Comparison of ENCODE assay signal across 8 mouse cellular contexts in the genomic region with DNA sequence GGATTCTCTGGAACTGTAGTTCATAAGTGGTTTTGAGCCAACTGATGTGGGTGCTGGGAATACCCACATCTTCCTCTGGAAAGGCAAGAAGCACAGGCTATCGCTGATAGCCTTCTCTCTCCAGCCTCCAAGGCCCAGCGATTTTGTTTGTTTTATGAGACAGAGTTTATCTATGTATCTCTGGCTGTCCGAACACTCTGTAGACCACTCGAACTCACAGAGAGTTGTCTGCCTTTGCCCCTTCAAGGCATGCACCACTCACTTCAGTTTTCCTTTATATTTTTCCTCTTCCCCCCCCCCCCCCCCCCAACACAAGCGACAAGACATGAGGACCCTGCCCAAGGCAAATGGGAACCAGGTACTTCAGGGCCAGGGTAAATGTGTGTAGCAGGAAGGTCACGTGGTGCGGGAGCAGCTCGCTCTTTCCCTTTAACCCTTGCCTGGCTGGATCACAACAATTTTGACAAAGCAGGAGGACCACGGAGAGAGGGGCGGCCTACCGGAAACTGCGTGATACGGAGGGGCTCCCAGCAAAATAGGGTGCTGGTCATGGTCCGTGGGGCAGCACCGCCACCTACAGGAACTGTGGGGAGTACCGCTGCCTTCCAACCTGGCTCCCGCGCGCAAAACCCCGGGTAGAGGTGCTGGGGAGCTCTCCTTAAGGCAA. TPM values are rescaled to one million over a fixed set of nuclear protein-coding genes. Genes with fewer than 3 reads are reported as not detected.
DNase-seq lines count a peak whose midpoint lies in the region; ATAC-seq and TF ChIP-seq lines count a peak whose summit lies in the region.

No protein-coding gene starts in this region.

- H3K4me2 ChIP-seq in forebrain, embryonic 15.5 days (replicated peaks): peak overlapping the region; percentile 67
- H3K4me2 ChIP-seq in neural tube, embryonic 15.5 days: peak overlapping the region; percentile 60

- H3K9ac ChIP-seq in forebrain, embryonic 15.5 days (replicated peaks): peak overlapping the region; percentile 56
- H3K9ac ChIP-seq in neural tube, embryonic 15.5 days (replicated peaks): peak overlapping the region; percentile 46

- H3K4me3 ChIP-seq in forebrain, embryonic 15.5 days: peak overlapping the region; percentile 42
- H3K4me3 ChIP-seq in lung, adult 2 months (replicated peaks; ENCODE audit: extremely low read depth, low read depth, low read length): peak overlapping the region; percentile 65
- H3K4me3 ChIP-seq in neural tube, embryonic 15.5 days (replicated peaks): peak overlapping the region; percentile 40

- no peaks in the 10 kb centered on the region for H3K27me3 ChIP-seq in forebrain, embryonic 15.5 days
- no peaks in the 10 kb centered on the region for H3K27me3 ChIP-seq in neural tube, embryonic 15.5 days (replicated peaks)

- TF ChIP-seq CTCF in lung, adult 2 months (IDR thresholded peaks at IDR 0.05; ENCODE audit: insufficient read depth, low read length): peak; percentile 65

- H3K27ac ChIP-seq in forebrain, embryonic 15.5 days (replicated peaks): peak overlapping the region; percentile 80
- peak overlapping the region; percentile 67 for H3K27ac ChIP-seq in neural tube, embryonic 15.5 days (replicated peaks)

- peak; percentile 97 for ATAC-seq in forebrain, embryonic 15.5 days (replicated peaks)
- ATAC-seq in neural tube, embryonic 15.5 days (ENCODE audit: low FRiP score): peak; percentile 95

- intact Hi-C loops in heart, postnatal 36 days (cut with DNase I): loop anchor here (5.0 kb wide), 2 partner anchors 155 to 265 kb away; a partner anchor contains a TSS

- 7% methylated on average over 20 of the region's 20 CpGs for WGBS in forebrain, embryonic 15.5 days
- WGBS in lung, adult 2 months: 3% methylated on average over 20 of the region's 20 CpGs
- 6% methylated on average over 20 of the region's 20 CpGs for WGBS in neural tube, embryonic 15.5 days

- peak; percentile 94 for DNase-seq in ES-CJ7 (ENCODE audit: low read depth, low spot score)
- peak; percentile 69 for DNase-seq in cerebellum, adult 11 months
- peak; percentile 65 to 67 for DNase-seq in heart, postnatal 36 days
- peak; percentile 30 to 70 for DNase-seq in layer of hippocampus, adult 18-20 months (ENCODE audit: low spot score in 2 of 2)
- DNase-seq in lung, adult 2 months: peak; percentile 68
- DNase-seq in thymus, adult 18-20 months: peak; percentile 64 to 73

- H3K4me1 ChIP-seq in forebrain, embryonic 15.5 days: peaks cover 5% of the 10 kb centered on the region
- peaks cover 7% of the 10 kb centered on the region for H3K4me1 ChIP-seq in lung, adult 2 months (ENCODE audit: control insufficient read depth, insufficient read depth, low read length)
- peaks cover 9% of the 10 kb centered on the region for H3K4me1 ChIP-seq in neural tube, embryonic 15.5 days

- no peak for TF ChIP-seq POLR2A in lung, adult 2 months (IDR thresholded peaks at IDR 0.05; ENCODE audit: borderline replicate concordance, extremely low read depth, low read depth, low read length)

- no peaks in the 10 kb centered on the region for H3K9me3 ChIP-seq in forebrain, embryonic 15.5 days
- H3K9me3 ChIP-seq in neural tube, embryonic 15.5 days (replicated peaks): no peaks in the 10 kb centered on the region

- H3K36me3 ChIP-seq in forebrain, embryonic 15.5 days: no peaks in the 10 kb centered on the region
- H3K36me3 ChIP-seq in neural tube, embryonic 15.5 days: no peaks in the 10 kb centered on the region

RNA-seq across cellular contexts. Expression of a gene that starts 12.5 kb away (rescaled TPM):
- 0.57 and 0.70 TPM in 2 replicates for polyA plus RNA-seq in forebrain, embryonic 15.5 days (2015; fragmentation: Nextera tagmentation; extraction: Ambion mirVana)
- not detected for total RNA-seq in heart, postnatal 36 days (2021)
- not detected for total RNA-seq in layer of hippocampus, adult 18-20 months (2021)
- not detected in 2 replicates for polyA plus RNA-seq in lung, adult 2 months (2012; rRNA removed)
- 0.47 and 0.93 TPM in 2 replicates for polyA plus RNA-seq in neural tube, embryonic 15.5 days (2015; fragmentation: Nextera tagmentation; extraction: Ambion mirVana)

RNA-seq across cellular contexts. Expression of a gene that starts 42.8 kb away (rescaled TPM):
- 9.1 and 9.8 TPM in 2 replicates for polyA plus RNA-seq in forebrain, embryonic 15.5 days (2015; fragmentation: Nextera tagmentation; extraction: Ambion mirVana)
- total RNA-seq in heart, postnatal 36 days (2021): 10 to 100 TPM; 20.2 to 22.6 TPM
- total RNA-seq in layer of hippocampus, adult 18-20 months (2021): 10 to 100 TPM; 89.1 to 93.3 TPM
- 4.4 and 7.9 TPM in 2 replicates for polyA plus RNA-seq in lung, adult 2 months (2012; rRNA removed)
- 9.9 and 10.6 TPM in 2 replicates for polyA plus RNA-seq in neural tube, embryonic 15.5 days (2015; fragmentation: Nextera tagmentation; extraction: Ambion mirVana)

RNA-seq across cellular contexts. Expression of a gene that starts 52.2 kb away (rescaled TPM):
- 48.8 and 51.7 TPM in 2 replicates for polyA plus RNA-seq in forebrain, embryonic 15.5 days (2015; fragmentation: Nextera tagmentation; extraction: Ambion mirVana)
- total RNA-seq in heart, postnatal 36 days (2021): 10 to 100 TPM; 14.7 to 16.8 TPM
- 10 to 100 TPM; 49.0 to 50.9 TPM for total RNA-seq in layer of hippocampus, adult 18-20 months (2021)
- 10.2 and 11.1 TPM in 2 replicates for polyA plus RNA-seq in lung, adult 2 months (2012; rRNA removed)
- 46.7 and 47.0 TPM in 2 replicates for polyA plus RNA-seq in neural tube, embryonic 15.5 days (2015; fragmentation: Nextera tagmentation; extraction: Ambion mirVana)

Comparison
In these comparisons a context has a peak if more than half of its experiments do, and no peak if none do; other contexts are left out.
1. Peak in every context shown above with its lines: DNase-seq, ATAC-seq, H3K4me3 ChIP-seq and H3K27ac ChIP-seq.